8 mouse cellular contexts compared by ENCODE assay signal in the genomic region with DNA sequence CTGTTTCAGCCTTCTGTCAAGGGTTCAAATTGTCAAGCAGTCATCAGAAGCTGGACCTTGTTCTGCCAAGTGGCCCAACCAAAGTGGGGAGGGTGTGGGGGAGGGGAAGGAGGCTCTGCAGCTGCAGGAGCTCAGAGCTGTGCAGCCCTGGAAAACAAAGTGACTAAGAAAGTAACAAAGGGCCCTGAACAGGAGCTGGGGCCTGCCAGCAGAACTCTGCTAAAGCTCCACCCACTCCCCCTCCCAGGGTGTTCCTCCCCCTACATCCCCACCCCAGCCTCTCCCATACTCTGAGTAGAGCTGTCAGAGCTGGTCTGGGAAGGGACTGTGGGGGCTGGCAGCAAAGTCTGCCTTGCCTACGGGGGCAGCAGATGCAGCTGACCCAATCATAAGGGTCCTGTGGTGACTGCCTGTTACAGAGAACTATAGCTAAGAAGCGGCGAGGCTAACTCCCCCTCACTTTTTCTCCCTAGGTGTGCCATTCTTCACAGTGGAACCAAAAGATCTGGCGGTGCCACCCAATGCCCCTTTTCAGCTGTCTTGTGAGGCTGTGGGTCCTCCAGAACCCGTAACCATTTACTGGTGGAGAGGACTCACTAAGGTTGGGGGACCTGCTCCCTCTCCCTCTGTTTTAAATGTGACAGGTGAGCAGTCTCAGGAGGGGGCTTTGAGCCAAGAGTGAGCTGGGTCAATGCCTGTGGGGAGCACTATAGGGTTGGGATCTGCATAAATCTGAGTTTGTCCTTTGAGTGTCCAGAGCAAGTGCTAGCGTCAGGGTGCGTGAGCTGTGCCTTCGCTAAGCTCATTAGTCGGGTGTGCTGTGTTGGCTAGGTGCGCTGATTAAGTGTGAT. TPM values are rescaled to one million over a fixed set of nuclear protein-coding genes. Genes with fewer than 3 reads are reported as not detected.
DNase-seq lines count a peak whose midpoint lies in the region; ATAC-seq and TF ChIP-seq lines count a peak whose summit lies in the region.

No protein-coding gene starts in this region.

- H3K36me3 ChIP-seq in intestine, embryonic 14.5 days (ENCODE audit: control insufficient read depth, insufficient read depth, low read length): peaks cover 20% of the 10 kb centered on the region
- H3K36me3 ChIP-seq in intestine, postnatal 0 days (ENCODE audit: control insufficient read depth, insufficient read depth): 0 out of 2 replicates have a peak, but pooled peaks cover 5% of the 10 kb centered on the region
- H3K36me3 ChIP-seq in E14TG2a.4 (ENCODE audit: insufficient read depth, low read length): peaks cover 66% of the 10 kb centered on the region
- peaks cover 6% of the 10 kb centered on the region; the same call in 1 of the 2 replicates for H3K36me3 ChIP-seq in hindbrain, postnatal 0 days (ENCODE audit: insufficient read depth, low read length)
- no peaks in the 10 kb centered on the region for H3K36me3 ChIP-seq in testis, adult 2 months (ENCODE audit: control insufficient read depth, insufficient read depth, low read length)
- no peaks in the 10 kb centered on the region for H3K36me3 ChIP-seq in thymus, adult 2 months (ENCODE audit: control insufficient read depth, insufficient read depth, low read length)

- no peak overlapping the region; the same call in 1 of the 2 replicates for H3K9ac ChIP-seq in intestine, embryonic 14.5 days (ENCODE audit: low read length)
- no peak overlapping the region for H3K9ac ChIP-seq in intestine, postnatal 0 days (ENCODE audit: low read depth, low read length)
- no peak overlapping the region for H3K9ac ChIP-seq in hindbrain, postnatal 0 days (replicated peaks; ENCODE audit: low read length)

- TF ChIP-seq CTCF in intestine, postnatal 0 days (IDR thresholded peaks at IDR 0.05; ENCODE audit: low read depth): no peak
- no peak for TF ChIP-seq CTCF in E14TG2a.4 (conservative IDR thresholded peaks at IDR 0.05; ENCODE audit: low read length)
- no peak for TF ChIP-seq CTCF in hindbrain, postnatal 0 days (IDR thresholded peaks at IDR 0.05; ENCODE audit: low read depth)
- TF ChIP-seq CTCF in testis, adult 2 months (IDR thresholded peaks at IDR 0.05; ENCODE audit: control insufficient read depth, insufficient read depth, insufficient replicate concordance, low read depth, low read length): no peak
- TF ChIP-seq CTCF in thymus, adult 2 months (IDR thresholded peaks at IDR 0.05; ENCODE audit: borderline replicate concordance, control insufficient read depth, extremely low read depth, insufficient read depth, low read length, poor library complexity): no peak

- ATAC-seq in intestine, embryonic 14.5 days (replicated peaks; ENCODE audit: low FRiP score, low TSS enrichment, low read depth): 0 out of 2 replicates have a peak, but pooled peaks have one; percentile 10
- no peak for ATAC-seq in intestine, postnatal 0 days
- ATAC-seq in hindbrain, postnatal 0 days: peak; percentile 44; the same call in 1 of the 2 replicates
- no peak for ATAC-seq in activated CD4-positive, CD25-positive, alpha-beta regulatory T cell, adult 4 months

- H3K27ac ChIP-seq in intestine, embryonic 14.5 days (ENCODE audit: low read depth): no peak overlapping the region
- no peak overlapping the region for H3K27ac ChIP-seq in intestine, postnatal 0 days (ENCODE audit: low read depth, low read length)
- H3K27ac ChIP-seq in hindbrain, postnatal 0 days: peak overlapping the region; percentile 54; the same call in 1 of the 2 replicates
- H3K27ac ChIP-seq in testis, adult 2 months (ENCODE audit: control insufficient read depth, insufficient read depth, low read depth, low read length): peak overlapping the region; percentile 30; the same call in 1 of the 2 replicates
- H3K27ac ChIP-seq in thymus, adult 2 months (ENCODE audit: control insufficient read depth, insufficient read depth, low read length): no peak overlapping the region

- H3K27me3 ChIP-seq in intestine, embryonic 14.5 days (replicated peaks; ENCODE audit: control insufficient read depth, insufficient read depth, low read length): no peaks in the 10 kb centered on the region
- H3K27me3 ChIP-seq in intestine, postnatal 0 days (replicated peaks; ENCODE audit: control insufficient read depth, insufficient read depth, low read length): no peaks in the 10 kb centered on the region
- no peaks in the 10 kb centered on the region for H3K27me3 ChIP-seq in E14TG2a.4 (ENCODE audit: insufficient read depth, low read length)
- H3K27me3 ChIP-seq in hindbrain, postnatal 0 days (ENCODE audit: insufficient read depth, low read length): no peaks in the 10 kb centered on the region
- peaks cover 2% of the 10 kb centered on the region for H3K27me3 ChIP-seq in testis, adult 2 months (ENCODE audit: control insufficient read depth, insufficient read depth, low read length)
- peaks cover 15% of the 10 kb centered on the region for H3K27me3 ChIP-seq in thymus, adult 2 months (ENCODE audit: control insufficient read depth, insufficient read depth, low read length)

- peaks cover 20% of the 10 kb centered on the region for H3K4me1 ChIP-seq in intestine, embryonic 14.5 days (replicated peaks; ENCODE audit: control insufficient read depth, insufficient read depth, low read length)
- no peaks in the 10 kb centered on the region for H3K4me1 ChIP-seq in intestine, postnatal 0 days (replicated peaks; ENCODE audit: control insufficient read depth, insufficient read depth, low read length)
- peaks cover 86% of the 10 kb centered on the region for H3K4me1 ChIP-seq in E14TG2a.4 (replicated peaks; ENCODE audit: low read depth, low read length)
- H3K4me1 ChIP-seq in hindbrain, postnatal 0 days (ENCODE audit: insufficient read depth, low read length): peaks cover 23% of the 10 kb centered on the region
- peaks cover 14% of the 10 kb centered on the region for H3K4me1 ChIP-seq in testis, adult 2 months (ENCODE audit: control insufficient read depth, insufficient read depth, low read length)
- peaks cover 12% of the 10 kb centered on the region for H3K4me1 ChIP-seq in thymus, adult 2 months (replicated peaks; ENCODE audit: control insufficient read depth, insufficient read depth, low read length)

- 61% methylated on average over 10 of the region's 10 CpGs for WGBS in intestine, embryonic 14.5 days
- WGBS in intestine, postnatal 0 days: 76% methylated on average over 10 of the region's 10 CpGs
- WGBS in hindbrain, postnatal 0 days: 34% methylated on average over 10 of the region's 10 CpGs
- 92% methylated on average over 10 of the region's 10 CpGs for WGBS in thymus, adult 2 months

- no peak overlapping the region for H3K4me2 ChIP-seq in intestine, embryonic 14.5 days (ENCODE audit: low read length)
- no peak overlapping the region for H3K4me2 ChIP-seq in intestine, postnatal 0 days (replicated peaks; ENCODE audit: low read depth)
- H3K4me2 ChIP-seq in hindbrain, postnatal 0 days (ENCODE audit: low read depth, low read length): no peak overlapping the region

- no peak for DNase-seq in intestine, embryonic 14.5 days (ENCODE audit: low spot score)
- peak; percentile 51 for DNase-seq in embryo, embryonic 10 days (ENCODE audit: low spot score)
- peak; percentile 56 for DNase-seq in hindbrain, postnatal 0 days (ENCODE audit: low spot score)
- DNase-seq in thymus, adult 2 months: no peak

- TF ChIP-seq POLR2A in testis, adult 2 months (IDR thresholded peaks at IDR 0.05; ENCODE audit: control insufficient read depth, low read depth, low read length): no peak
- TF ChIP-seq POLR2A in thymus, adult 2 months (IDR thresholded peaks at IDR 0.05; ENCODE audit: control insufficient read depth, extremely low read depth, insufficient read depth, low read length, poor library complexity): no peak

- no peaks in the 10 kb centered on the region for H3K9me3 ChIP-seq in intestine, embryonic 14.5 days (ENCODE audit: control insufficient read depth, low read length)
- no peaks in the 10 kb centered on the region for H3K9me3 ChIP-seq in intestine, postnatal 0 days (ENCODE audit: control insufficient read depth)
- no peaks in the 10 kb centered on the region for H3K9me3 ChIP-seq in E14TG2a.4 (ENCODE audit: low read length)
- no peaks in the 10 kb centered on the region for H3K9me3 ChIP-seq in hindbrain, postnatal 0 days (ENCODE audit: low read length)

- no peak overlapping the region for H3K4me3 ChIP-seq in intestine, embryonic 14.5 days (ENCODE audit: low read depth, low read length)
- H3K4me3 ChIP-seq in intestine, postnatal 0 days (ENCODE audit: low read depth, low read length): no peak overlapping the region
- peak overlapping the region; percentile 68 for H3K4me3 ChIP-seq in E14TG2a.4 (replicated peaks; ENCODE audit: low read length)
- H3K4me3 ChIP-seq in hindbrain, postnatal 0 days (ENCODE audit: low read length): no peak overlapping the region
- H3K4me3 ChIP-seq in testis, adult 2 months (ENCODE audit: control insufficient read depth, low read depth, low read length): no peak overlapping the region
- H3K4me3 ChIP-seq in thymus, adult 2 months (ENCODE audit: control insufficient read depth, insufficient read depth, low read length): no peak overlapping the region

RNA-seq across cellular contexts. Expression of a gene that starts 5.5 kb away (rescaled TPM):
- polyA plus RNA-seq in intestine, embryonic 14.5 days (2014; fragmentation: Nextera tagmentation; extraction: Ambion mirVana): 18.9 and 21.9 TPM in 2 replicates
- polyA plus RNA-seq in intestine, postnatal 0 days (2015; fragmentation: Nextera tagmentation; extraction: Ambion mirVana): 4.5 and 5.6 TPM in 2 replicates
- total RNA-seq in hindbrain, postnatal 0 days (2014; rRNA removed): 85.8 and 98.9 TPM in 2 replicates
- polyA plus RNA-seq in hindbrain, postnatal 0 days (2015; fragmentation: Nextera tagmentation; extraction: Ambion mirVana): 26.5 and 26.6 TPM in 2 replicates
- 18.7 and 26.0 TPM in 2 replicates for polyA plus RNA-seq in testis, adult 2 months (2012; rRNA removed)
- polyA plus RNA-seq in thymus, adult 2 months (2012; rRNA removed): 6.5 and 7.1 TPM in 2 replicates
- polyA plus RNA-seq in activated CD4-positive, CD25-positive, alpha-beta regulatory T cell, adult 4 months (2017; shearing (Covaris generic)): 1 to 10 TPM; 1.6 to 3.2 TPM

RNA-seq across cellular contexts. Expression of a gene that starts 15.7 kb away (rescaled TPM):
- 27.0 and 28.1 TPM in 2 replicates for polyA plus RNA-seq in intestine, embryonic 14.5 days (2014; fragmentation: Nextera tagmentation; extraction: Ambion mirVana)
- 8.2 and 10.7 TPM in 2 replicates for polyA plus RNA-seq in intestine, postnatal 0 days (2015; fragmentation: Nextera tagmentation; extraction: Ambion mirVana)
- 19.6 and 22.5 TPM in 2 replicates for total RNA-seq in hindbrain, postnatal 0 days (2014; rRNA removed)
- 11.2 and 11.9 TPM in 2 replicates for polyA plus RNA-seq in hindbrain, postnatal 0 days (2015; fragmentation: Nextera tagmentation; extraction: Ambion mirVana)
- 13.4 and 13.7 TPM in 2 replicates for polyA plus RNA-seq in testis, adult 2 months (2012; rRNA removed)
- polyA plus RNA-seq in thymus, adult 2 months (2012; rRNA removed): 54.6 and 64.4 TPM in 2 replicates
- 10 to 100 TPM in 1 of 2 experiments, 1 to 10 TPM in 1; 10.0 to 18.1 TPM for polyA plus RNA-seq in activated CD4-positive, CD25-positive, alpha-beta regulatory T cell, adult 4 months (2017; shearing (Covaris generic))

RNA-seq across cellular contexts. Expression of a gene that starts 42.8 kb away (rescaled TPM):
- 1.9 and 2.8 TPM in 2 replicates for polyA plus RNA-seq in intestine, embryonic 14.5 days (2014; fragmentation: Nextera tagmentation; extraction: Ambion mirVana)
- 1.5 and 1.6 TPM in 2 replicates for polyA plus RNA-seq in intestine, postnatal 0 days (2015; fragmentation: Nextera tagmentation; extraction: Ambion mirVana)
- total RNA-seq in hindbrain, postnatal 0 days (2014; rRNA removed): 5.8 and 8.5 TPM in 2 replicates
- polyA plus RNA-seq in hindbrain, postnatal 0 days (2015; fragmentation: Nextera tagmentation; extraction: Ambion mirVana): 2.0 TPM in 2 replicates
- 2.2 and 3.0 TPM in 2 replicates for polyA plus RNA-seq in testis, adult 2 months (2012; rRNA removed)
- 11.5 and 13.0 TPM in 2 replicates for polyA plus RNA-seq in thymus, adult 2 months (2012; rRNA removed)
- not detected for polyA plus RNA-seq in activated CD4-positive, CD25-positive, alpha-beta regulatory T cell, adult 4 months (2017; shearing (Covaris generic))

Comparison
In these comparisons a context has a peak if more than half of its experiments do, and no peak if none do; other contexts are left out.
1. ATAC-seq: peak in intestine, embryonic 14.5 days (single experiment) and hindbrain, postnatal 0 days (single experiment); none in intestine, postnatal 0 days (single experiment) and activated CD4-positive, CD25-positive, alpha-beta regulatory T cell, adult 4 months (single experiment).
2. DNase-seq: peak in embryo, embryonic 10 days (single experiment) and hindbrain, postnatal 0 days (single experiment); none in intestine, embryonic 14.5 days (single experiment) and thymus, adult 2 months (single experiment).
3. H3K27ac ChIP-seq: peak in hindbrain, postnatal 0 days (single experiment) and testis, adult 2 months (single experiment); none in intestine, embryonic 14.5 days (single experiment), intestine, postnatal 0 days (single experiment) and thymus, adult 2 months (single experiment).